Mouse (Mus musculus) thymus, adult 2 months (tissue): ENCODE results near the gene March8.

ENCODE experiments used
- CTCF ChIP-seq: fragments of 200-500 bp; IDR thresholded peaks from 2 replicates; pipeline ENCODE4 v1.5.1; 2012; ENCODE audit warnings: mild to moderate bottlenecking, control low read depth, low read length, moderate library complexity, borderline replicate concordance; ENCODE audit not compliant: control insufficient read depth, poor library complexity, insufficient read depth; ENCODE audit errors: extremely low read depth
- POLR2A ChIP-seq: fragments of 200-500 bp; IDR thresholded peaks from 2 replicates; pipeline ENCODE4 v1.6.1; 2012; ENCODE audit warnings: mild to moderate bottlenecking, low read length, control low read depth, moderate library complexity; ENCODE audit not compliant: control insufficient read depth, poor library complexity, insufficient read depth; ENCODE audit errors: extremely low read depth

- TF ChIP-seq CTCF (no peak), POLR2A (no peak)
Observed at GRCm38 (mm10) chr6:116407956-116408657, 70.3 kb downstream of the March8 start.
